Mouse (Mus musculus) embryonic facial prominence, embryonic 14.5 days (tissue): ENCODE measurements around the gene Sec11a. TPM values are rescaled to one million over a fixed set of nuclear protein-coding genes. Genes with fewer than 3 reads are reported as not detected.
"Not testable (repeated sequence)": the region's sequence is repeated elsewhere in the genome, so short reads cannot be mapped to it uniquely, and the experiment has no call there.

Experiments used
- ATAC-seq: fragments of 200-750 bp; cut with Nextera tagmentation; 2 replicates; pipeline ENCODE4 v1.8.0; 2017; ENCODE audit warnings: low read depth, moderate number of reproducible peaks, moderate TSS enrichment
- DNase-seq: peaks from one replicate; pipeline ENCODE4 v3.0.0-alpha.2; 2015; ENCODE audit warnings: low spot score
- H3K27ac ChIP-seq: fragments of 300-500 bp; sonication (generic); replicated peaks from 2 replicates; pipeline ENCODE4 v1.5.1; 2014; ENCODE audit warnings: low read depth, mild to moderate bottlenecking, low read length, moderate library complexity
- H3K27me3 ChIP-seq: fragments of 300-500 bp; sonication (generic); replicated peaks from 2 replicates; pipeline ENCODE4 v1.6.1; 2014; ENCODE audit warnings: low read length; ENCODE audit not compliant: control insufficient read depth, insufficient read depth
- H3K36me3 ChIP-seq: fragments of 300-500 bp; sonication (generic); 2 replicates; pipeline ENCODE4 v1.6.1; 2014; ENCODE audit warnings: low read length, mixed read lengths; ENCODE audit not compliant: control insufficient read depth, insufficient read depth
- H3K4me1 ChIP-seq: fragments of 300-500 bp; sonication (generic); 2 replicates; pipeline ENCODE4 v1.6.1; 2014; ENCODE audit warnings: antibody characterized with exemption, low read length; ENCODE audit not compliant: control insufficient read depth, insufficient read depth
- H3K4me2 ChIP-seq: fragments of 300-500 bp; sonication (generic); 2 replicates; pipeline ENCODE4 v1.6.1; 2014; ENCODE audit warnings: low read depth, mild to moderate bottlenecking, low read length, moderate library complexity, mixed read lengths
- H3K4me3 ChIP-seq: fragments of 300-500 bp; sonication (generic); 2 replicates; pipeline ENCODE4 v1.5.1; 2014; ENCODE audit warnings: low read depth, mild to moderate bottlenecking, low read length
- H3K9ac ChIP-seq: fragments of 300-500 bp; sonication (generic); 2 replicates; pipeline ENCODE4 v1.6.1; 2014; ENCODE audit warnings: low read depth, mild to moderate bottlenecking, low read length, moderate library complexity, mixed read lengths
- H3K9me3 ChIP-seq: fragments of 300-500 bp; sonication (generic); 2 replicates; pipeline ENCODE4 v1.6.1; 2016; ENCODE audit warnings: low read length; ENCODE audit not compliant: control insufficient read depth
- whole genome bisulfite sequencing: fragments of 180-500 bp; shearing (Covaris S2); extraction: QIAGEN DNeasy Blood & Tissue Kit; methylation state at CpG from one replicate; pipeline ENCODE4 v1.1.7; 2014; 5-methylcytosine and 5-hydroxymethylcytosine counted together
- polyA plus RNA-seq: library from polyadenylated mRNA; unstranded; fragments of >200 nt; fragmentation: Nextera tagmentation; extraction: Ambion mirVana; gene quantifications from 2 replicates; pipeline ENCODE4 v1.2.1, GENCODE M21; 2014

Sec11a gene
- polyA plus RNA-seq, 1 experiment from 2014 or later: 194 TPM

- DNase-seq, H3K9ac ChIP-seq, H3K9me3 ChIP-seq, H3K27me3 ChIP-seq, H3K4me1 ChIP-seq, ATAC-seq, H3K27ac ChIP-seq, H3K4me3 ChIP-seq, H3K4me2 ChIP-seq: not testable (repeated sequence)
- H3K36me3 ChIP-seq: peaks cover 16% of the 10 kb centered on the region
Observed at GRCm38 (mm10) chr7:80937304-80937666, 10.3 kb downstream of the Sec11a start.

GRCm38 (mm10) chr7:80936617-80937303 lies 10.8 kb downstream of the Sec11a start:
- not testable (repeated sequence) for H3K9ac ChIP-seq, H3K4me3 ChIP-seq, H3K27ac ChIP-seq, H3K4me1 ChIP-seq, H3K27me3 ChIP-seq, H3K9me3 ChIP-seq, H3K4me2 ChIP-seq, DNase-seq, ATAC-seq
- WGBS: 71% methylated on average over 7 of the region's 7 CpGs
- peaks cover 21% of the 10 kb centered on the region for H3K36me3 ChIP-seq

- Histone ChIP-seq H3K9ac (no peak overlapping the region), H3K4me1 (no peaks in the 10 kb centered on the region), H3K9me3 (no peaks in the 10 kb centered on the region), H3K36me3 (peaks cover 30% of the 10 kb centered on the region), H3K27ac (no peak overlapping the region), H3K4me3 (no peak overlapping the region), H3K4me2 (no peak overlapping the region), H3K27me3 (no peaks in the 10 kb centered on the region)
- 100% methylated on average over 1 of the region's 1 CpGs for WGBS
- DNase-seq: no peak
- no peak for ATAC-seq
Observed at GRCm38 (mm10) chr7:80935834-80936233, 11.7 kb downstream of the Sec11a start.

- H3K9me3 ChIP-seq: no peaks in the 10 kb centered on the region
- DNase-seq: no peak
- H3K36me3 ChIP-seq: peaks cover 32% of the 10 kb centered on the region
- no peaks in the 10 kb centered on the region for H3K4me1 ChIP-seq
- WGBS: 79% methylated on average over 1 of the region's 1 CpGs
- no peak overlapping the region for H3K4me2 ChIP-seq
- no peak overlapping the region for H3K4me3 ChIP-seq
- ATAC-seq: no peak
- no peak overlapping the region for H3K9ac ChIP-seq
- no peak overlapping the region for H3K27ac ChIP-seq
- H3K27me3 ChIP-seq: no peaks in the 10 kb centered on the region
Observed at GRCm38 (mm10) chr7:80932777-80933176, 14.8 kb downstream of the Sec11a start.

- H3K4me2 ChIP-seq: no peak overlapping the region
- H3K36me3 ChIP-seq: peaks cover 40% of the 10 kb centered on the region
- H3K4me3 ChIP-seq: no peak overlapping the region
- no peaks in the 10 kb centered on the region for H3K9me3 ChIP-seq
- ATAC-seq: no peak
- H3K27ac ChIP-seq: no peak overlapping the region
- no peak overlapping the region for H3K9ac ChIP-seq
- H3K27me3 ChIP-seq: no peaks in the 10 kb centered on the region
- DNase-seq: no peak
- WGBS: 93% methylated on average over 8 of the region's 8 CpGs
- no peaks in the 10 kb centered on the region for H3K4me1 ChIP-seq
Observed at GRCm38 (mm10) chr7:80931618-80932207, 15.9 kb downstream of the Sec11a start.

GRCm38 (mm10) chr7:80923165-80923564 lies 24.4 kb downstream of the Sec11a start:
- no peak overlapping the region for H3K9ac ChIP-seq
- no peak overlapping the region for H3K4me2 ChIP-seq
- no peaks in the 10 kb centered on the region for H3K27me3 ChIP-seq
- ATAC-seq (no peak), DNase-seq (no peak)
- H3K9me3 ChIP-seq: no peaks in the 10 kb centered on the region
- peaks cover 69% of the 10 kb centered on the region for H3K36me3 ChIP-seq
- H3K27ac ChIP-seq: no peak overlapping the region
- 90% methylated on average over 2 of the region's 2 CpGs for WGBS
- no peaks in the 10 kb centered on the region for H3K4me1 ChIP-seq
- no peak overlapping the region for H3K4me3 ChIP-seq

GRCm38 (mm10) chr7:80919647-80920008 lies 28.0 kb downstream of the Sec11a start:
- no peaks in the 10 kb centered on the region for H3K4me1 ChIP-seq
- no peak overlapping the region for H3K9ac ChIP-seq
- WGBS: 81% methylated on average over 5 of the region's 5 CpGs
- H3K27ac ChIP-seq: no peak overlapping the region
- H3K9me3 ChIP-seq: no peaks in the 10 kb centered on the region
- DNase-seq (no peak), ATAC-seq (no peak)
- H3K4me3 ChIP-seq: no peak overlapping the region
- H3K36me3 ChIP-seq: peaks cover 72% of the 10 kb centered on the region
- no peaks in the 10 kb centered on the region for H3K27me3 ChIP-seq
- no peak overlapping the region for H3K4me2 ChIP-seq

- ATAC-seq (no peak), DNase-seq (no peak)
- no peaks in the 10 kb centered on the region for H3K4me1 ChIP-seq
- H3K4me2 ChIP-seq: no peak overlapping the region
- no peaks in the 10 kb centered on the region for H3K27me3 ChIP-seq
- no peaks in the 10 kb centered on the region for H3K9me3 ChIP-seq
- no peak overlapping the region for H3K27ac ChIP-seq
- peaks cover 72% of the 10 kb centered on the region for H3K36me3 ChIP-seq
- WGBS: 81% methylated on average over 8 of the region's 8 CpGs
- no peak overlapping the region for H3K9ac ChIP-seq
- H3K4me3 ChIP-seq: no peak overlapping the region
Observed at GRCm38 (mm10) chr7:80918982-80919646, 28.5 kb downstream of the Sec11a start.
